Mouse (Mus musculus) mature B cell (primary cell): ENCODE data around the gene Rabepk.
"Not testable (repeated sequence)": the region's sequence is repeated elsewhere in the genome, so short reads cannot be mapped to it uniquely, and the experiment has no call there.

ENCODE experiments used
- in situ Hi-C: fragments of 300-500 bp; cut with MboI; formaldehyde crosslinking; loops from 2 replicates; pipeline ENCODE4 v1.14.3; 2019

Gene Rabepk

DNA sequence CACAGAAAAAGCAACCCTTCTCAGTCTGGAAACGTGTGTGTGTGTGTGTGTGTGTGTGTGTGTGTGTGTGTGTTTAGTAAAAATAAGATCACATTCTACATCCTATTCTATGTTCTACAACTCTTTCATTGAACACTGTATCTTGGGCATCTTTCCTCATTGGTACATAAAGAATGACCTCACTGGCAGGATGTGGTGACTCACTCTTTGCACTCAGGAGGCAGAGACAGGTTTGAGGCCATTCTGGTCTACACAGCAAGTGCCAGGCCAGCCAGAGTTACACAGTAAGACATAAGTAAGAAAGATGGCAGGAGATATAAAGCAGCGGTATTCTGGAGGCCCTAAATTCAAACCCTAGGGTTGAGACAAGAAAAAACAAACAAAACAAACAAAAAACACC is 36.8 kb downstream of the Rabepk start:
- in situ Hi-C loops: no loop called here

DNA sequence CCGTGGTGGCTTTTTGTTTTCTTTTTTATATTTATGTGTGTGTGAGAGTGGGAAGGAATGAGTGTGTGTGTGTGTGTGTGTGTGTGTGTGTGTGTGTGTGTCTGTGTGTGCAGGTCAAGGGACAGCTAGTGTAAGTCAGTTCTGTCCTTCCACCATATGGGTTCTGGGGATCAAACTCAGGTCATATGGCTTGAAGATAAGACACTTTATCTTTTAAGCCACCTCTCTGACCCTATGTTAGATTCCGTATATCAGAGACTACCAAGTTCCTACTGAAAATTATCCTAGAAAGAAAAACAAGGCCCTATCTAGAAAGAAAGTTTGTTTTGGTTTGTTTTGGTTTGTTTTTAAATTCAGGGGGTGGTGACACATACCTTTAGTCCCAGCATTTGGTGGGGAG is 37.5 kb downstream of the Rabepk start:
- in situ Hi-C loops: no loop called here

DNA sequence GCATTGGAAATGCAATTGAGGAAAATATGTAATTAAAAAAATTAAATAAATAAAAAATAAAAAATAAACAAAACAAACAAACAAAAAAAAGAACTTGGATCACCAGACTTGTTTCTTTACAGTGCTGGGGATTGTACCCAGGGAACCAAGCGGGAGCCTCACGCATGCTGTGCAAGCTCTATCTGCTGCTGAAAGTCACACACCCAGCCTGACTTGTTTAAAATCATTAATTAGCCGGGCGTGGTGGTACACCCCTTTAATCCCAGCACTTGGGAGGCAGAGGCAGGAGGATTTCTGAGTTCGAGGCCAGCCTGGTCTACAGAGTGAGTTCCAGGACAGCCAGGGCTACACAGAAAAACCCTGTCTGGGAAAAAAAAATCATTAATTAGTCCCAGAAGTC is 38.4 kb downstream of the Rabepk start:
- in situ Hi-C loops: not testable (repeated sequence)

DNA sequence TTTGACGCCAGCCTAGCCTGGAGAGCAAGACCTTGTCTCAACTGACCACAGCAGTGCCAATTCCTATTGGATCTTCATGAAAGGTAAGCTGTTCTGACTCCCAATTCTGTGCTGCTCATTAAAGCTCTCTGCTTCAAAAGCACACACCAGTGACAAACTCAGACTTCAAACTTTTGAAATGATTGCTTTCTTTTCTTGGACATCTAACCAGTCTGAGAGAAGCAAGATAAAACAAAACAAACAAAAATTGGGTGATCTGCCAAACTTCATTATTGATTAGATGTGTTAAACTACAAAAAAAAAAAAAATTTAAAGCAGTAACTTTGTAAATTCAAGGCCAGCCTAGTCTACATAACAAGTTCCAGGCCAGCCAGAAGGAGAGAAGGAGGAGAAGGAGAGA is 42.4 kb downstream of the Rabepk start:
- in situ Hi-C loops: no loop called here

DNA sequence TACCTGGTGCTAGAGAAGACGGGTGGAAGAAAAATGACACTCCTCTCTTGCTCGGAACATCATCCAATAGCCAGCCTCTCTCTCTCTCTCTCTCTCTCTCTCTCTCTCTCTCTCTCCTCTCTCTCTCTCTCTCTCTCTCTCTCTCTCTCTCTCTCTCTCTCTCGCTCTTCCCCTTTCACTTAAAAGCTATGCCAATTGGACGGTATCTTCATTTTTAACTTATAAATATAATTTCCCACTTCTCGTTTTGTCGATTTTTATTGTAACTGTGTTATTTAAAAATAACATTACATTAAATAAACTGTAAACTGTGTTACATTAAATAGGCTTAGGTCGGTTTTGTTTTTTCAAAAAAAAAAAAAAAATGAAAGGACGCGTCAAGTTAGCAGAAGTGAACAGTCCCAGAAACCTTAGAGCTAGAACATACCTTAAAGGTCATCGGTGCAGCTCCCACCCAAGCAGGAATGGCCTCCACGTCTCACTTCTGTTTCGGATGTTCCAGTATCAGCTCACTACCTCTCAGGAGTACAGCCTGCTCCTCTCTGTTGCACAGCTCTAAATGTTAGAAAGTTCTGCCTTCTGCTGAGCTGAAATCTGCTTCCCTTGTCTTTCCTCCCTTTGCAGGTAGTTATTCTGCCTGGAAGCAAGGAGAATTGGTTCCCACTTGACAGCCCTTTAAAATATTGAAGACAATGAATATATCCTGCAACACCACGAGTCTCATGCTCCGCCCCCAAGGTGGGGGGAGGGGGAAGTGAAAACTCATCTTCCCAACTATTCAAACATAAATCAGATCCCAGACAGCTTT is 45.0 kb downstream of the Rabepk start, which contains the start of gene Gapvd1:
Gene Gapvd1, minus strand, starts transcription at position 682 of the 808 bp plus-strand sequence.
- in situ Hi-C loops: no loop called here

DNA sequence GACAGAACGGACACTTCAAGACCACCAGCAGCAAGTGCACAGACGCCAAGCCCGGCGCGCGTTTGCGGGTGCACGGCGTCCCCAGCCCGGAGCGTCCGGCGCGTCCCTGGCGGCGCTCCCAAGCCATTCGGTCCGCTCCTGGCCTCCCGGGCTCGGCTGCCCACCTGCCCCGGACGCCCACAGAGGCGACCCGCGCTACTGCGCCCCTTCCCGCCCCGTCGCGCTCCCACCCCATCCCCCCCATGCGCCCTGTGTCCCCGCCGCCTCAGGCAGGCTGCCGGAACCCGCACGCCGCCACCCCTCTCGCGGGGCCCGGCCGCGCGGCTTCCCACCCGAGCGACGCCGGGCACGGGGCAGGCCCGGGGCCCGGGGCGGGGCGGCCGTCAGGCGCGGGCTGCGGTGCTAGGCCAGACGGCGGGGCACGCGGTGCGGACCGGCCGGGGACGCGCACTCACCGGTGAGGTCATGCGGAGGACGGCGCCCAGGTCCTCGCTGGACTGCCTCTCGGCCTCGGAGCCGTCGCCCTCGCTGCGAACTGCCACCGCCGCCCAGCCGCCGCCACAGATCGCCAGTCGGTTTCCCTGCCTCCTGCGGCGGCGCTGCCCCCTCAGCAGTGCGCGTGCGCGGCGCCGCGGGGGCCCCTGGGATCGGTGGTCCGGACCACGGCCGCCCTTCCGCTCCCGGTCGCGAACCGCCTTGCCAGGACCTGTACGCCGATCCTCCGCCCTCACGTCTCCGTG is 45.7 kb downstream of the Rabepk start:
- in situ Hi-C loops: no loop called here

DNA sequence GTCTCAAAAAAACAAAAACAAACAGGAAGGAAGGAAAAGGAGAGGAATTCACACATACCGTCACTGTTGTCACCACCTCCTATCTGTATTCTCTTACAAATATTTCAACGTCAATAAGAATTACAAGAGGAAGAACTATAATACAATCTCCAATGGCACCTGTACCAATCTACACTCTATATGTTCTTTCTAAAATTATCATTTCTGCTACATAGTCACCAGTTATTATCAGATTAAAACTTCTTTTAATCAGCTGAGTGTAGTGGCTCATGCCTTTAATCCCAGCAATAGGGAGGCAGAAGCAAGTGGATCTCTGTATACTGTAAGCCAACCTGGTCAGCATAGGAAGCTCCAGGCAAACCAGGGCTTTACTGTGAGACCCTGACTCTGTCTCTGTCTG is 49.5 kb downstream of the Rabepk start:
- in situ Hi-C loops: no loop called here

DNA sequence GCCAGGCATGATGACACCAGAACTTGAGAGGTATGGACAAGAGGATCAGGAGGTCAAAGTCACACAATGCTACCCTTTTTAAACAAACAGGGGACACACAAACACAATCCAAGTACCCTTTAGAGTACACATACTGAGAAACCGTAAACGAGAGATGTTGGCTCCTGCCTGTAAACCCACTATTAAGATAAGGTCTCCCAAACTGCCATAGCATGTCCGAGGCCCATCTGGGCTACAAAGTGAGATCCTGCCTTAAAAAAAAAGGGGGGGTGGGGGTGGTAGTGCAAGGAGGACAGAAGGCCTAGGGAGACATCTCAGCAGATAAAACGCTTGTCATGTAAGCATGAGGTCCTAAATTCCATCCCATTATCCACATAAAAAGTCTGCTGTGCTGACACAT is 51.2 kb downstream of the Rabepk start:
- in situ Hi-C loops: no loop called here

DNA sequence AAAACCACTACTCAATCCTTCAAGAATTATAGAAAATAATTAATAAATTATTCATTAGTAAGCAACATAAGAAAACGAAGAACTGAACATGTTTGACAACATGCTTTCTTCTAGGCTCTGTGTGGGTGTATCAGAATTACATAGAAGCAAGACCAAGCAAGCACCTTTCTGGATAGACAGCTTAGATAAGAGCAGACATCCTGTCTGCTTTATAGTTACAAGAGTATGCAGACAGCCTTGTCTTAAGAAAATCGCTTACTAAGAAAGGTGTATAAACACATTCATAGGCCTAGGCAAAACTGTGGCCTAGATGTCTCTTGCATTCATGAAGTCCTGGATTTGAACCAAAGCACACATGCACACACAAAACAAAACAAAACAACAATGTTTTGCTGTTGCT is 54.0 kb downstream of the Rabepk start:
- in situ Hi-C loops: no loop called here

DNA sequence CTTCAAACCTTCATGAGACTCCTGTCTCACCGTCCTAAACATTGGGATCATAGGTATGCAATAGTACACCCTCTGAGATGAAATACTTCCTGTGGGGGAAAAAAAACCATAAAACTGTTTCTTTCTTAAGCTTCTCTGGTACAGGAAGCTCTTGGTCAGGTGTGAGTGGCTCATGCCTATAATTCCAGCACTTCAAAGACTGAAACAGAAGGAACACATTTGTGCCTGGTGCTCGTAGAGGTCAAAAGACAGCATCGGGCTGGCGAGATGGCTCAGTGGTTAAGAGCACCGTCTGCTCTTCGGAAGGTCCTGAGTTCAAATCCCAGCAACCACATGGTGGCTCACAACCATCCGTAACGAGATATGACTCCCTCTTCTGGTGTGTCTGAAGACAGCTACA is 55.2 kb downstream of the Rabepk start:
- in situ Hi-C loops: no loop called here

DNA sequence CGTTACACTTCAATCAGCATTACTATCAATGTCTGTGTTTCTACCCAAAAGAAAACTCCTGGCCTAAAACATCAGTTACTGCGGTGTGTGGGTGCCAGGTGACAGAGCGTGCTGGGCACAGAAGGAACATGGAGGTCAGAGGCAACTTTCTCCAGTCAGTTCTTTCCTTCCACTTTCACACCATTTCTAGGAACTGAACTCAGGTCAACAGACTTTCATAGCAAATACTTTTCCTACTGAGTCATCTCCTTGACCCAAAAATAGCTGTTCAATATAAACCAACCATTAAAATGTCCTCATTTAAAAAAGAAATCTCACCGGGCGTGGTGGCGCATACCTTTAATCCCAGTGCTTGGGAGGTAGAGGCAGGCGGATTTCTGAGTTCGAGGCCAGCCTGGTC is 57.0 kb downstream of the Rabepk start:
- in situ Hi-C loops: no loop called here

DNA sequence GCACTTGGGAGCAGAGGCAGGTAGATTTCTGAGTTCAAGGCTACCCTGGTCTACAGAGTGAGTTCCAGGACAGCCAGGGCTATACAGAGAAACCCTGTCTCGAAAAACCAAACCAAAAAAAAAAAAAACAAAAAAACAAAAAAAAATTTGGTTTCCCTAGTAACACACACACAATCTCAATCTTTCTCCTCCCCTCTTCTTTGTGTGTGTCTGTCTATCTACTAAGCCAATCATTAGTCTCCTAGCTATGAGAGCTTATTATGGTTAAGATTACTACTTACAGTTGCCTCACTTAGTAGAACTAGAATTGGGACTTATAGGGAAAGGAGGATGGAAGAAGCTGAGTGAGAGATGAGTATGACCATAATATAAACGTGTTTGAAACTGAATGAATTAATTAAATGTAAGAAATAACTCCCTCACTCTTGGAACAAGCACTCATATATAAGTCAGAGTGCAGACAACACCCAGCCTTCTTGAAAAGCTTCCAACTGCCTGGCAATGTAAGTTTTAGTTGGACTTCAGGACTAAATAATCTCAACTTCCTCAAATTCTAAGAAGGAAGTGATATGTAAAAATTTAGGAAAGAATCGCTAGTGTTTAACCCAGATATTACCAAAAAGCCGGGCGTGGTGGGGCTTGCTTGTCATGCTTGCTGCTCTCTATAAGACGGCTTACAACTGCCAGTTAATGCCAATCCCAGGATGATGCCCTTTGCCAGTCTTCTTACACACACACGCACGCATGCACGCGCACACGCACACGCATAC is 58.1 kb downstream of the Rabepk start:
- in situ Hi-C loops: no loop called here

DNA sequence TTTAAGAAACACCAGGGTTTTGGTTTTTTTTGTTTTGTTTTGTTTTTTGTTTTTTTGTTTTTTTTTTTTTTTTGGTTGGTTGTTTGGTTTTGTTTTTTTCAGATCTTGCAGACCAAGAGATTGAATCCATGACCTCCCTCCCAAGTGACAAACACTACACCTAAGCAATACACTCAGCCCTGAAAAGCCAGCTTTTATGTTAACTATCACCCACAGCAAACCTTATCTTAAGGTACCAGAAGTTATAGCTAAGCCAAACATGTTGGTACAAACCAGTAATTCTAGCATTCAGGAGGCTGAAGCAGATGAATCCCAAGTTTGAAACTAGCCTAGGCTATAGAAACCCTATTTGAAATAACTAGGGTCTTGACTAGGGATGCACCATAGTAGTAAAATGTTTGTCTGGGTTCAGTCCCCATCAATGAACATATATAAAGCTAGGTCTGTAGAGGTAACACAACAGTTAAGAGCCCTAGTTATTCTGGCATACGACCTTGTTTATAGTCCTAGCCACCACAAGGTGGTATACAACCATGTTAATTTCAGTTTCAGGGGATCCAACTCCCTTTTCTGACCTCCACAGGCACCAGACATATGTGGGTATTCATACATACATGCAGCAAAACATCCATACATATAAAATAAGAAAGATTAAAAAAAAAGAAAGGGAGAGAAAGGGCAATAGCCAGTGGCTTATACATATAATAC is 59.9 kb downstream of the Rabepk start:
- in situ Hi-C loops: no loop called here

DNA sequence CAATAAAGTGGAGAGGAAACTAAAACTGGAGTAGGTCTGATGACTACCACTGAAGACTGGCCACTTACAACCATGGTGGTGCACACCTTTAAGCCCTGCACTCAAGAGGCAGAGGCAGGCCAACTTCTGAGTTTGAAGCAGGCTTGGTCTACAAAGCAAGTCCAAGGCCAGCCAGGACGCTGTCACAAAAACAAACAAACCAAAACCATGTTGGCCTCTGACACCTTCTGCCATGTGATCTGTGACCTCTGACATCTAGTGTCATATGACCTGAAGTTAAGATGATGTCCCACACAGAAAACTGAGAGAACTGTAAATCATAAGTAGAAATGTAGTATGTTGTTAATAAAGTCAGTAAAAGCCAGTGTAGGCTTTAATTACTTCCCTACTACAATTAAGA is 61.8 kb downstream of the Rabepk start:
- in situ Hi-C loops: no loop called here

DNA sequence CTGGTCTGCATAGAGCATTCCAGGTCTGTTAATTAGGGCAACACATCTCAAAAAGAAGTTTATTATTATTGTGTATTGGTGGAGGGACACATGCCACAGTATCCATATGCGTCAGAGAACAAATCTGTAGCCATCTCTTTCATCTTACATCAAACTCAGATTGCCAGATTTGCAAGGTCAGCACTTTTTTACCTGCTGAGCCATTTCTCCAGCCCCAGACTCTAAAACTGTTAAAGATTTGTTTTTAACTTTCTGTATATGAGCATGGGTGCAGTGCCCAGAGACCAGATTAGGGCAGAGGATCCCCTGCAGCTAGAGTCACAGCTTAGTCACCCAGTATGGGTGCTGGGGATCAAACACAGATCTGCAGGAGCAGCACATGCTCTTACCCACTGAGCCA is 63.1 kb downstream of the Rabepk start:
- in situ Hi-C loops: no loop called here
